Mouse (Mus musculus) lung, adult 2 months (tissue): ENCODE data around the gene Rsf1. TPM values are rescaled to one million over a fixed set of nuclear protein-coding genes. Genes with fewer than 3 reads are reported as not detected.

Experiments used
- DNase-seq: peaks from one replicate; pipeline ENCODE4 v3.0.0; 2022
- H3K4me1 ChIP-seq: fragments of 200-500 bp; 2 replicates; pipeline ENCODE4 v1.6.1; 2011; ENCODE audit warnings: low read length; ENCODE audit not compliant: control insufficient read depth, insufficient read depth
- H3K4me3 ChIP-seq: fragments of 200-500 bp; replicated peaks from 2 replicates; pipeline ENCODE3; 2011; ENCODE audit warnings: low read depth, mild to moderate bottlenecking, control low read depth, low read length; ENCODE audit errors: extremely low read depth
- CTCF ChIP-seq: fragments of 200-500 bp; IDR thresholded peaks from 2 replicates; pipeline ENCODE4 v1.5.1; 2011; ENCODE audit warnings: mild to moderate bottlenecking, low read length, control low read depth; ENCODE audit not compliant: insufficient read depth
- POLR2A ChIP-seq: fragments of 200-500 bp; IDR thresholded peaks from 2 replicates; pipeline ENCODE4 v1.6.1; 2011; ENCODE audit warnings: low read depth, mild to moderate bottlenecking, control low read depth, low read length, borderline replicate concordance; ENCODE audit errors: extremely low read depth
- WGBS: fragments of 180-500 bp; shearing (Covaris S2); methylation state at CpG from one replicate; pipeline ENCODE4 v1.1.7; 2018; 5-methylcytosine and 5-hydroxymethylcytosine counted together
- polyA plus RNA-seq: library from polyadenylated mRNA; depleted of rRNA; stranded (reverse); fragments of >200 nt; gene quantifications from 2 replicates; pipeline ENCODE4 v1.2.3, GENCODE M21; 2012

Gene Rsf1
- polyA plus RNA-seq, 1 experiment, result 3.2 TPM

DNA sequence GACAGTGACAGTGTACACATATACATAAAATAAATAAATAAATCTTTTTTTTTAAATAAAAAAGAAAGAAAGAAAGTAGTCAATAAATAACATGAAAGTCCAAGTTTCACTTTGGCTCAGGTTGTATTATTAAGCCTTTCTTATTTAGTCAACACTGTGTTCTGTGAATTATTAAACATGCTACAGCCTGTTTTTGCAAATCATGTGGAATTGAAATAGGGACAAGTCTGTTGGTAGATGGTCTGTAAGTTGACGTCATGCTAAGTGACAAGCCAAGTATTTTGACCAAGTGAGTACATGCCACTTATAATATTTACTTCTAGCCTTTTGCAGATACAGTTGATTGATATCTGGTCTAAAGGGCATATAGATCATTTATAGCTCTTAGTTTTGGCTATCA is 43.0 kb downstream of the Rsf1 start:
- no peak for DNase-seq
- Histone ChIP-seq H3K4me3 (no peak overlapping the region), H3K4me1 (no peaks in the 10 kb centered on the region; the same call in 1 of the 2 replicates)
- 79% methylated on average over 1 of the region's 1 CpGs for WGBS
- TF ChIP-seq CTCF (no peak), POLR2A (no peak)

DNA sequence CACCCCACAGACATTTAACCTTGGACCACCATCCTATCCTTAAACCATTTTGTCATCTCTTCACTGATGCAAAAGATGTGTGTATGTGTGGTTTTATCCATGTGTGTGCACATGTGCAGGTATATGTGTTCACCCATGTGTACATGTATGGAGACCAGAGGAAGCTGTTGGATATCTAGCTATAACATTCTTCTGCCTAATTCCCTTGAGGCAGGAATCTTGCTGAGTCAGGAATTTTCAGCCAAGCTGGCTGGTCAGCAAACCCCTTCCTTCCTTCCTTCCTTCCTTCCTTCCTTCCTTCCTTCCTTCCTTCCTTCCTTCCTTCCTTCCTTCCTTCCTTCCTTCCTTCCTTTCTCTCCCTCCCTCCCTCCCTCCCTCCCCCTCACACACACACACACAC is 43.7 kb downstream of the Rsf1 start:
- H3K4me3 ChIP-seq, result no peak overlapping the region
- DNase-seq, result no peak
- no peaks in the 10 kb centered on the region; the same call in 1 of the 2 replicates for H3K4me1 ChIP-seq
- no peak for TF ChIP-seq CTCF
- TF ChIP-seq POLR2A, result no peak

DNA sequence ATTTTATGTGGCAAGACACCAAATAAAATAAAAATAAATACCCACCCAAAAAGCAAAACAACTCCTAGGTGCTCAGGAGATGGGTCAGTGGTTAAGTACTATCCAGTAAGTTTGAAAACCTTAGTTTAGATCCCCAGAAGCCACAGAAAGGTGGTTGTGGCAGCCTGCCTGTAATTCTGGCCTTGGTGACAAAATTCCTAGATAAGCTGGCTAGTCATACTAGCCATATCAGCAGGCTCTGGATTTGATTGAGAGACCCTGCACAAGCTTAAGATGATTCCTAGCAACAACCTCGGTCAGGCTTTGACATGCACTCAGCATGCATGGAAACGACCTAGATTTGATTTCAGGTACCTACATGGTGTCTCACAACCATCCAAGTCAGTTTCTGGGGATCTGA is 49.7 kb downstream of the Rsf1 start:
- no peak overlapping the region for H3K4me3 ChIP-seq
- TF ChIP-seq POLR2A (no peak), CTCF (no peak)
- H3K4me1 ChIP-seq, result peaks cover 2% of the 10 kb centered on the region
- WGBS, result 59% methylated on average over 2 of the region's 2 CpGs
- DNase-seq, result no peak

- DNase-seq, result no peak
- peaks cover 2% of the 10 kb centered on the region for H3K4me1 ChIP-seq
- no peak overlapping the region for H3K4me3 ChIP-seq
- WGBS, result 90% methylated on average over 2 of the region's 2 CpGs
- TF ChIP-seq CTCF (no peak), POLR2A (no peak)
Measured at GRCm38 (mm10) chr7:97631290-97631689, 51.6 kb downstream of the Rsf1 start.

- H3K4me1 ChIP-seq, result peaks cover 2% of the 10 kb centered on the region
- DNase-seq, result no peak
- TF ChIP-seq POLR2A (no peak), CTCF (no peak)
- no peak overlapping the region for H3K4me3 ChIP-seq
- WGBS, result 94% methylated on average over 1 of the region's 1 CpGs
Measured at GRCm38 (mm10) chr7:97632897-97633296, 53.2 kb downstream of the Rsf1 start.

DNA sequence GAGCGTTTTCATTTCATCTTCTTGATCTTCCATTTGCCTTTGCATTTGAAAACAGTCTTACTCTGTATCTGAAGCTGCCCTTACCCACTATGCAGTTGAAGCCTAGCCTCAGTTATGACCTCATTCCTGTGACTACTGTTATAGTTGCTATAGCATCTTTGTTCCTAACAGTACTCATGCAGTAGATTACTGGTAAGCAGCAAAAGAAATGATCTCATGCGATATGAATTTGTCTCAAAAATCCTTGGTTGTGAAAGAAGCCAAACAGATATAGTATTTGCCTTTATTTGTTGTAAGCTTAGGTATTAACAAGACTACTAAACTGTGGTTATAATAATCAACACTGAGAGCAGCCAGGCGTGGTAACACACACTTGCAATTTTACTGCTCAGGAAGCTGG is 65.4 kb downstream of the Rsf1 start:
- Histone ChIP-seq H3K4me3 (no peak overlapping the region), H3K4me1 (no peaks in the 10 kb centered on the region; the same call in 1 of the 2 replicates)
- no peak for DNase-seq
- 74% methylated on average over 3 of the region's 3 CpGs for WGBS
- TF ChIP-seq POLR2A, result no peak
- no peak for TF ChIP-seq CTCF

DNA sequence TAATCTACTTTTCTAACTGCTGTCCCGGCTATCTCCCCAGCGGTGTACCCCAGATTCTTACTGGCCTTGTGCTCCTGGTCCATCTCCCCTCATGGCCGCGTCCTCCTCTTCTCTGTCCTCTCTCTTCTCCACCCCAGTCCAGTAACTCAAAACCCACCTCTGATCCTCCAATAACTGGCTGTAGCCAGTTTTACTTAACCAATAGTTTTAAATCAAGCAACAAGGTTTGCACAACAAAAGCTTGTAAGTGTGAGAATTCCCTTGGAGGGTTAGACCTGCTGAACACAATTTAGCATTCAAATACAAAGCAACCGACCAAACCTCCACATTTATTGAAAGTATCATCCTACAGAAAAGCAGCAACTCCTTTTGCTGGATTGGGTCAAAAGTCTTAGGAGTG is 68.0 kb downstream of the Rsf1 start:
- no peak overlapping the region for H3K4me3 ChIP-seq
- H3K4me1 ChIP-seq, result no peaks in the 10 kb centered on the region; the same call in 1 of the 2 replicates
- 92% methylated on average over 5 of the region's 5 CpGs for WGBS
- TF ChIP-seq CTCF (no peak), POLR2A (no peak)
- DNase-seq, result no peak

DNA sequence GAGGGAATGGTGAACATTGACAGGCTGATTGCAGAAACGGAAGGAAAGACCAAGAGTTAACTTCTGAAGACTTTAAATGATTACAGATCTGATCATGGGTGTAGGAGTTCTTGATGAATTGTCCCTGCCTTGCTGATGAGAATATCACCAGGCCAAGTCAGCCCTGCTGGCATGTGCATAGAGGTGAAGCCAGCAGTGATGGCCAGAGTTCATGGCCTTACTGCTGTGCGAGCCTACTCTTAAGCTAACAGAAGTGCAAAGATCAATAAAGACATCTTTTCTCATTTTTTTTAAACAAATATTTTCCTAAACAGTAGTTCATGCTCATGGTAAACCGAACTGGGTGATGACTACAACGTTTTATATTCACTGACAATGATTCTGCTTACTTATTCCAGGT is 71.0 kb downstream of the Rsf1 start:
- Histone ChIP-seq H3K4me3 (no peak overlapping the region), H3K4me1 (no peaks in the 10 kb centered on the region)
- WGBS, result 89% methylated on average over 4 of the region's 4 CpGs
- TF ChIP-seq POLR2A (no peak), CTCF (no peak)
- DNase-seq, result no peak

DNA sequence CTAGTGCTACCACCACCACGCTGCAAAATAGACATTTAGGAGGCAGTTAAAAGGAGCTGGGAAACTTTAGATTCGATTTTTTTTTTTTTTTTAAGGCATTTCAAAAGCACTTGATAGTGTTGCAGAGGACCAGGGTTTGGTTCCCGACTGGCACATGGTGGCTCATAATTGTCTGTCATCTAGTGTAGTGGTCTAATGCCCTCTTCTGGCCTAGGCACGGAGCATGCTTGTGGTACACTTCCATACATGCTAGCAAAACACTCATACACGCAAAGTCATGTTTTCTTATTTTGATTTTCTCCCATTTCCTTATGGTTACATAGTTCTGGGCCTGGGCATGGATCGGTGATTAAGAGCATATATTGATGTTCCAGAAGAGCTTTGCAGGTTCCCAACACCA is 76.5 kb downstream of the Rsf1 start:
- no peak overlapping the region for H3K4me3 ChIP-seq
- WGBS, result 81% methylated on average over 6 of the region's 6 CpGs
- H3K4me1 ChIP-seq, result no peaks in the 10 kb centered on the region
- no peak for DNase-seq
- TF ChIP-seq CTCF (peak; percentile 24; the same call in 1 of the 2 replicates), POLR2A (no peak)

GRCm38 (mm10) chr7:97661634-97662033 is 81.9 kb downstream of the Rsf1 start:
- WGBS, result 88% methylated on average over 4 of the region's 4 CpGs
- Histone ChIP-seq H3K4me3 (no peak overlapping the region), H3K4me1 (no peaks in the 10 kb centered on the region)
- TF ChIP-seq POLR2A (no peak), CTCF (no peak)
- no peak for DNase-seq
